Mouse (Mus musculus) heart, embryonic 10.5 days (tissue): ENCODE data around the gene Cxcl14. TPM values are rescaled to one million over a fixed set of nuclear protein-coding genes. Genes with fewer than 3 reads are reported as not detected.

Experiments
- DNase-seq: peaks from one replicate; pipeline ENCODE4 v3.0.0-alpha.2; 2017; ENCODE audit warnings: low spot score
- H3K27ac ChIP-seq: fragments of 300-500 bp; sonication (generic); 2 replicates; pipeline ENCODE4 v1.5.1; 2016; ENCODE audit warnings: mild to moderate bottlenecking
- H3K27me3 ChIP-seq: fragments of 300-500 bp; sonication (generic); 2 replicates; pipeline ENCODE4 v1.6.1; 2016; ENCODE audit warnings: mild to moderate bottlenecking; ENCODE audit not compliant: poor library complexity, insufficient read depth, severe bottlenecking
- H3K36me3 ChIP-seq: fragments of 300-500 bp; sonication (generic); 2 replicates; pipeline ENCODE4 v1.6.1; 2016; ENCODE audit warnings: mild to moderate bottlenecking, moderate library complexity
- H3K4me1 ChIP-seq: fragments of 300-500 bp; sonication (generic); 2 replicates; pipeline ENCODE4 v1.6.1; 2016; ENCODE audit warnings: mild to moderate bottlenecking
- H3K4me3 ChIP-seq: fragments of 300-500 bp; sonication (generic); 2 replicates; pipeline ENCODE4 v1.5.1; 2016; ENCODE audit warnings: mild to moderate bottlenecking, moderate library complexity
- H3K9me3 ChIP-seq: fragments of 300-500 bp; sonication (generic); 2 replicates; pipeline ENCODE4 v1.6.1; 2016; ENCODE audit warnings: mild to moderate bottlenecking, moderate library complexity
- WGBS: fragments of 180-500 bp; shearing (Covaris S2); methylation state at CpG from one replicate; pipeline ENCODE4 v1.1.7; 2016; 5-methylcytosine and 5-hydroxymethylcytosine counted together
- polyA plus RNA-seq: library from polyadenylated mRNA; unstranded; fragments of >200 nt; fragmentation: Nextera tagmentation; extraction: Ambion mirVana; gene quantifications from 2 replicates; pipeline ENCODE4 v1.2.1, GENCODE M21; 2016

The Cxcl14 gene
- polyA plus RNA-seq, 1 experiment from 2014 or later = 8.6 TPM

- Histone ChIP-seq H3K27me3 (peaks cover 42% of the 10 kb centered on the region; the same call in 1 of the 2 replicates), H3K9me3 (no peaks in the 10 kb centered on the region), H3K4me1 (no peaks in the 10 kb centered on the region), H3K27ac (no peak overlapping the region), H3K36me3 (no peaks in the 10 kb centered on the region), H3K4me3 (no peak overlapping the region)
- no peak for DNase-seq
- WGBS = 88% methylated on average over 13 of the region's 13 CpGs
Measured at GRCm38 (mm10) chr13:56283321-56283720, 13.0 kb downstream of the Cxcl14 start.

- WGBS = 74% methylated on average over 6 of the region's 6 CpGs
- Histone ChIP-seq H3K27ac (no peak overlapping the region), H3K9me3 (no peaks in the 10 kb centered on the region), H3K4me1 (no peaks in the 10 kb centered on the region), H3K4me3 (no peak overlapping the region), H3K27me3 (peaks cover 45% of the 10 kb centered on the region; the same call in 1 of the 2 replicates), H3K36me3 (no peaks in the 10 kb centered on the region)
- no peak for DNase-seq
Measured at GRCm38 (mm10) chr13:56280356-56280755, 16.0 kb downstream of the Cxcl14 start.

- Histone ChIP-seq H3K27me3 (peaks cover 44% of the 10 kb centered on the region; the same call in 1 of the 2 replicates), H3K9me3 (no peaks in the 10 kb centered on the region), H3K4me3 (no peak overlapping the region), H3K4me1 (no peaks in the 10 kb centered on the region), H3K27ac (no peak overlapping the region), H3K36me3 (no peaks in the 10 kb centered on the region)
- WGBS = 22% methylated on average over 8 of the region's 8 CpGs
- peak; percentile 90 for DNase-seq
Measured at GRCm38 (mm10) chr13:56279439-56279838, 16.9 kb downstream of the Cxcl14 start.

- H3K4me1 ChIP-seq = no peaks in the 10 kb centered on the region
- H3K9me3 ChIP-seq = peaks cover 8% of the 10 kb centered on the region
- H3K36me3 ChIP-seq = no peaks in the 10 kb centered on the region
- no peak for DNase-seq
- no peak overlapping the region for H3K4me3 ChIP-seq
- H3K27me3 ChIP-seq = peaks cover 28% of the 10 kb centered on the region; the same call in 1 of the 2 replicates
- no peak overlapping the region for H3K27ac ChIP-seq
- 61% methylated on average over 2 of the region's 2 CpGs for WGBS
Measured at GRCm38 (mm10) chr13:56275171-56275570, 21.2 kb downstream of the Cxcl14 start.

- Histone ChIP-seq H3K36me3 (no peaks in the 10 kb centered on the region), H3K27ac (no peak overlapping the region), H3K27me3 (peaks cover 33% of the 10 kb centered on the region), H3K9me3 (peaks cover 8% of the 10 kb centered on the region), H3K4me3 (no peak overlapping the region), H3K4me1 (no peaks in the 10 kb centered on the region)
- DNase-seq = no peak
- WGBS = 80% methylated on average over 13 of the region's 13 CpGs
Measured at GRCm38 (mm10) chr13:56270124-56270523, 26.2 kb downstream of the Cxcl14 start.

GRCm38 (mm10) chr13:56267396-56267795, 29.0 kb downstream of the Cxcl14 start:
- Histone ChIP-seq H3K4me1 (no peaks in the 10 kb centered on the region), H3K9me3 (peaks cover 8% of the 10 kb centered on the region), H3K27ac (no peak overlapping the region), H3K36me3 (no peaks in the 10 kb centered on the region), H3K27me3 (peaks cover 47% of the 10 kb centered on the region), H3K4me3 (no peak overlapping the region)
- no peak for DNase-seq
- 76% methylated on average over 4 of the region's 4 CpGs for WGBS

GRCm38 (mm10) chr13:56266435-56266834, 29.9 kb downstream of the Cxcl14 start:
- no peaks in the 10 kb centered on the region for H3K36me3 ChIP-seq
- H3K27me3 ChIP-seq = peaks cover 57% of the 10 kb centered on the region
- peaks cover 6% of the 10 kb centered on the region for H3K9me3 ChIP-seq
- no peaks in the 10 kb centered on the region for H3K4me1 ChIP-seq
- no peak overlapping the region for H3K4me3 ChIP-seq
- WGBS = 36% methylated on average over 8 of the region's 8 CpGs
- no peak for DNase-seq
- no peak overlapping the region for H3K27ac ChIP-seq

GRCm38 (mm10) chr13:56265661-56266060, 30.7 kb downstream of the Cxcl14 start:
- Histone ChIP-seq H3K4me3 (no peak overlapping the region), H3K36me3 (no peaks in the 10 kb centered on the region), H3K27ac (no peak overlapping the region), H3K27me3 (peaks cover 65% of the 10 kb centered on the region), H3K4me1 (no peaks in the 10 kb centered on the region), H3K9me3 (no peaks in the 10 kb centered on the region)
- WGBS = 59% methylated on average over 5 of the region's 5 CpGs
- DNase-seq = no peak

GRCm38 (mm10) chr13:56262269-56262668, 34.1 kb downstream of the Cxcl14 start:
- Histone ChIP-seq H3K36me3 (no peaks in the 10 kb centered on the region), H3K4me3 (no peak overlapping the region), H3K9me3 (no peaks in the 10 kb centered on the region), H3K4me1 (peaks cover 9% of the 10 kb centered on the region), H3K27ac (no peak overlapping the region), H3K27me3 (peaks cover 90% of the 10 kb centered on the region)
- DNase-seq = no peak
- WGBS = 49% methylated on average over 4 of the region's 4 CpGs

GRCm38 (mm10) chr13:56260344-56260780, 36.0 kb downstream of the Cxcl14 start:
- H3K9me3 ChIP-seq = no peaks in the 10 kb centered on the region
- H3K4me3 ChIP-seq = no peak overlapping the region
- DNase-seq = no peak
- no peaks in the 10 kb centered on the region for H3K36me3 ChIP-seq
- peaks cover 9% of the 10 kb centered on the region for H3K4me1 ChIP-seq
- H3K27me3 ChIP-seq = peaks cover 98% of the 10 kb centered on the region
- no peak overlapping the region for H3K27ac ChIP-seq
- WGBS = 5% methylated on average over 17 of the region's 17 CpGs

- H3K4me3 ChIP-seq = no peak overlapping the region
- WGBS = 3% methylated on average over 5 of the region's 5 CpGs
- DNase-seq = no peak
Measured at GRCm38 (mm10) chr13:56259926-56260250, 36.5 kb downstream of the Cxcl14 start.

GRCm38 (mm10) chr13:56259021-56259925, 37.1 kb downstream of the Cxcl14 start:
- peaks cover 99% of the 10 kb centered on the region for H3K27me3 ChIP-seq
- DNase-seq = no peak
- WGBS = under 1% methylated on average over 55 of the region's 55 CpGs
- H3K9me3 ChIP-seq = no peaks in the 10 kb centered on the region
- no peaks in the 10 kb centered on the region for H3K36me3 ChIP-seq
- H3K27ac ChIP-seq = no peak overlapping the region
- H3K4me3 ChIP-seq = peak overlapping the region; percentile 48
- H3K4me1 ChIP-seq = peaks cover 9% of the 10 kb centered on the region

More at GRCm38 (mm10) chr13:56259926-56260250, 36.5 kb downstream of the Cxcl14 start:
- peaks cover 9% of the 10 kb centered on the region for H3K4me1 ChIP-seq
- no peaks in the 10 kb centered on the region for H3K9me3 ChIP-seq
- H3K27me3 ChIP-seq = peaks cover 98% of the 10 kb centered on the region
- H3K27ac ChIP-seq = no peak overlapping the region
- H3K36me3 ChIP-seq = no peaks in the 10 kb centered on the region

GRCm38 (mm10) chr13:56258196-56259020, 37.9 kb downstream of the Cxcl14 start:
- no peak for DNase-seq
- H3K27ac ChIP-seq = no peak overlapping the region
- H3K4me3 ChIP-seq = peak overlapping the region; percentile 48
- no peaks in the 10 kb centered on the region for H3K36me3 ChIP-seq
- peaks cover 9% of the 10 kb centered on the region for H3K4me1 ChIP-seq
- WGBS = under 1% methylated on average over 52 of the region's 52 CpGs
- H3K27me3 ChIP-seq = peaks cover 99% of the 10 kb centered on the region
- H3K9me3 ChIP-seq = no peaks in the 10 kb centered on the region
